Mouse (Mus musculus) layer of hippocampus, adult 11-12 months (tissue): ENCODE measurements at regions not wholly inside any gene's neighbourhood (a gene's known extent, or its start where the extent isn't known, plus 50 kb on each side); places are given as distances from the start of the nearest gene placed in this dataset.
A peak's percentile ranks its signal among the peaks of the same experiment; 100 is the strongest.
"Not testable (repeated sequence)": the region's sequence is repeated elsewhere in the genome, so short reads cannot be mapped to it uniquely, and the experiment has no call there.

Experiments
- DNase-seq: peaks from one replicate; pipeline ENCODE4 v3.0.0; 2022; ENCODE audit warnings: low spot score

DNA sequence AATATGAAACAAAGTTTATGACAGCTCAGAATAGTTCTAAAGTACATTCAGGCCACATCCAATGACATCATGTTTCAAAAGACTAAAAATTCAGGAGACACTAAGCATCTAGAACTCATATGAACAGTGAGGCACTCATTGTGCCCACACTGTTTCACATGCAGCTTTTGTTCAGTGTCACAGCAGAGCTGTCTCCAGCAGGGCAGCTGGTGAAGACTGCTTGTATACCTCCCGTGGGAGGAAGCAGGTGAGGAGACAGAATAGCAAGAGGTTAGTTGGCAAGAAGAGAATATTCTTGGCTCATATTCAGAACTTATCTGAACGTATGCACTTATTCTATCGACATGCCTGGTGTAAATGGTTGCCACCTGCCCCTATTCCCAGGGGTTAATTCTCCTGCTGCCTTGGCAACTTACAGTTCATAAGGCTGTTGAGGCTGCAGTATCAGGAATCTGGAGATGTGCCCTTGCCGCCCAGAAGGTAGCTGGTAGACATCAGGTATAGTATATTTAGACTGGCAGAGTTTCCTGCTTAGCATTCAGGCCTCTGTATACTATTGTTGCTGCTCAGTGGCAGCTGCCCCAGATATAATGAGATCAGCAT, 1109.0 kb downstream of the Lrfn5 start:
- DNase-seq = peak; percentile 4

DNA sequence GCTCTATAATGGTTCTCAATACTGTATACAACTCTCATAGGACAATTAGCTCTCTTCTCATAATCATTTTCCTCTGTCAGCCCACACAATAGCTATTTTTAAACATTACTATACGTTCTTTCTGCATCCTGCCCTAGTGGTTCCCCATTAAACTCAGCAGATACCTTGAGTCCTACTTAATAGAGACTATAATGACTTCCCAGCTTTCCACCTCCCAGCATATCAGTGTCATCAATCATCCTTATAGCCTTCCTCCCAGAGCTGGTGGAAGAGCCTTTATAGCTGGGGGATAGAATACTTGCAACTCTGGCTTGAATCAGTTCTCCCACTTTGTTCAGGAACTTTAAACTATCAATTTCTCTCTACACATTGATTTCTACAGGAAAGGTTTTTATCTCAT, 1141.7 kb downstream of the Lrfn5 start:
- DNase-seq = no peak

DNA sequence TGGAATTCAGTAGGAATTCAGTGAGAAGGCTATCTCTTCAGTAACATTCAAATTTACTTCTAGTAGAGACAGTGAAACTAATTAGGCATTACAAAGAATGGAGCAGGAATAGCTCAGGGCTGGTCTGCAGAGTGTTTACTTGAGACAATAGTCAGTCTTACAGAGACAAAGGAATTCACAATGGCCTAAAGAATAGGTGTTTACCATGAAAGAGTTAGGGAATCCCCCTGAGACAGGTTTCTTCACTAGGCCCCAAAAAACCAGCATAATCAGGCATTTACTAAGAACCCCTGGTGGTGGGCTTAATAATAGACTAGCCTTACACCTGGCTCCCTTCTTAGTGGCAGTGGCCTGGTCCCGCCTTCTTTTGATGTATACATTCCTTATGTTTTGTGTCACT, 1184.2 kb downstream of the Lrfn5 start:
- DNase-seq = not testable (repeated sequence)
